Mouse (Mus musculus) heart, embryonic 16.5 days (tissue): ENCODE measurements at regions not wholly inside any gene's neighbourhood (a gene's known extent, or its start where the extent isn't known, plus 50 kb on each side); places are given as distances from the start of the nearest gene placed in this dataset.
A peak's percentile ranks its signal among the peaks of the same experiment; 100 is the strongest.

Experiments
- ATAC-seq: fragments of 200-750 bp; cut with Nextera tagmentation; replicated peaks from 2 replicates; pipeline ENCODE4 v1.8.0; 2017; ENCODE audit warnings: moderate number of reproducible peaks; ENCODE audit not compliant: insufficient read depth, low FRiP score; ENCODE audit errors: extremely low read depth
- H3K27ac ChIP-seq: fragments of 300-500 bp; sonication (generic); 2 replicates; pipeline ENCODE4 v1.5.1; 2014; ENCODE audit warnings: mild to moderate bottlenecking, low read length, control low read depth, moderate library complexity
- H3K27me3 ChIP-seq: fragments of 300-500 bp; sonication (generic); 2 replicates; pipeline ENCODE4 v1.6.1; 2014; ENCODE audit warnings: low read length, mixed read lengths; ENCODE audit not compliant: control insufficient read depth, insufficient read depth
- H3K36me3 ChIP-seq: fragments of 300-500 bp; sonication (generic); 2 replicates; pipeline ENCODE4 v1.6.1; 2014; ENCODE audit not compliant: control insufficient read depth, insufficient read depth
- H3K4me1 ChIP-seq: fragments of 300-500 bp; sonication (generic); 2 replicates; pipeline ENCODE4 v1.6.1; 2014; ENCODE audit warnings: low read length, mixed read lengths; ENCODE audit not compliant: control insufficient read depth, insufficient read depth
- H3K4me2 ChIP-seq: fragments of 300-500 bp; sonication (generic); 2 replicates; pipeline ENCODE4 v1.6.1; 2014; ENCODE audit warnings: low read depth, mild to moderate bottlenecking, control low read depth, low read length
- H3K4me3 ChIP-seq: fragments of 300-500 bp; sonication (generic); 2 replicates; pipeline ENCODE4 v1.5.1; 2014; ENCODE audit warnings: mild to moderate bottlenecking, control low read depth, low read length
- H3K9ac ChIP-seq: fragments of 300-500 bp; sonication (generic); 2 replicates; pipeline ENCODE4 v1.6.1; 2014; ENCODE audit warnings: low read length, control low read depth
- H3K9me3 ChIP-seq: fragments of 300-500 bp; sonication (generic); replicated peaks from 2 replicates; pipeline ENCODE4 v1.6.1; 2016; ENCODE audit warnings: low read length; ENCODE audit not compliant: control insufficient read depth
- WGBS: fragments of 180-500 bp; shearing (Covaris S2); extraction: QIAGEN DNeasy Blood & Tissue Kit; methylation state at CpG from one replicate; pipeline ENCODE4 v1.1.7; 2014; 5-methylcytosine and 5-hydroxymethylcytosine counted together

DNA sequence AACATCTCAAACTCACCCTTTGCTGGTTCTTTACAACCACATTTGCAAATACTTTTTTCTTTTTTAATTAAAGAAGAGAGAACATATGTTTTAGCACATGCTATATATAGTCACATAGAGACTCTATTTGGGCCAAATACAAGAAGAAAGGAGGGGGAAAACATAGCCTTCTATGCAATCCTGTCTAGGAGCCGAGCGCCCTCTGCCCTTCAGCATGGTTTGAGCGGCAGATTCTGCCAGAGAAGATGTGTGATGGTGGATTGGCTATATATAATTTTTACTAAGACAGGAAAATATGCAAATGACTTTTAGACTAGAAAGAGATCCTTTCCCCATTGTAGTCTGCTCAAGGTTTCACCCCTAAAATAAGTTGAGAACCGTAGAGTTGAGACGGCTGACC lies 60.0 kb upstream of the Myom1 start:
- ATAC-seq, result no peak
- 78% methylated on average over 5 of the region's 5 CpGs for WGBS
- Histone ChIP-seq H3K4me3 (no peak overlapping the region), H3K27ac (no peak overlapping the region), H3K9me3 (no peaks in the 10 kb centered on the region), H3K9ac (no peak overlapping the region), H3K4me2 (no peak overlapping the region), H3K4me1 (no peaks in the 10 kb centered on the region), H3K27me3 (no peaks in the 10 kb centered on the region), H3K36me3 (no peaks in the 10 kb centered on the region)

DNA sequence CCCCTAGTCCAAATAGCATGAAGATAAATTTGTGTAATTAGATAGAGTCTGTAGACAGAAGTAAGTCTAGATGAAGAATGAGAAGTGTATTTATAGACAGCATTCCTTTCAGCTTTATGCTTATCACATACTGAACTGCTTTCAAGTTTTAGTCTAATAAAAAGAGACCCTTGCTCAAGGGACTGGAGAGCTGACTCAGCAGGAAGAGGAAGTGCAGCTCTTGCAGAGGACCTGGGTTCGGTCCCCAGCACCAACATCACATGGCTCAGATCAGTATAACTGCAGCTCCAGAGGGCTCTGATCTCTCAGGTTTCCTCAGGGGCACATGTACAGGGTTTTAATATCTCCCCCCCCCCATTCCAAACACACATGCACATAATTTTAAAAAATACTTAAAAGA lies 68.2 kb upstream of the Myom1 start:
- H3K4me1 ChIP-seq, result no peaks in the 10 kb centered on the region
- H3K9me3 ChIP-seq, result no peaks in the 10 kb centered on the region
- no peak overlapping the region for H3K9ac ChIP-seq
- no peak overlapping the region for H3K27ac ChIP-seq
- H3K27me3 ChIP-seq, result no peaks in the 10 kb centered on the region
- H3K36me3 ChIP-seq, result no peaks in the 10 kb centered on the region
- H3K4me3 ChIP-seq, result no peak overlapping the region
- ATAC-seq, result no peak
- no peak overlapping the region for H3K4me2 ChIP-seq
- WGBS, result 92% methylated on average over 1 of the region's 1 CpGs

DNA sequence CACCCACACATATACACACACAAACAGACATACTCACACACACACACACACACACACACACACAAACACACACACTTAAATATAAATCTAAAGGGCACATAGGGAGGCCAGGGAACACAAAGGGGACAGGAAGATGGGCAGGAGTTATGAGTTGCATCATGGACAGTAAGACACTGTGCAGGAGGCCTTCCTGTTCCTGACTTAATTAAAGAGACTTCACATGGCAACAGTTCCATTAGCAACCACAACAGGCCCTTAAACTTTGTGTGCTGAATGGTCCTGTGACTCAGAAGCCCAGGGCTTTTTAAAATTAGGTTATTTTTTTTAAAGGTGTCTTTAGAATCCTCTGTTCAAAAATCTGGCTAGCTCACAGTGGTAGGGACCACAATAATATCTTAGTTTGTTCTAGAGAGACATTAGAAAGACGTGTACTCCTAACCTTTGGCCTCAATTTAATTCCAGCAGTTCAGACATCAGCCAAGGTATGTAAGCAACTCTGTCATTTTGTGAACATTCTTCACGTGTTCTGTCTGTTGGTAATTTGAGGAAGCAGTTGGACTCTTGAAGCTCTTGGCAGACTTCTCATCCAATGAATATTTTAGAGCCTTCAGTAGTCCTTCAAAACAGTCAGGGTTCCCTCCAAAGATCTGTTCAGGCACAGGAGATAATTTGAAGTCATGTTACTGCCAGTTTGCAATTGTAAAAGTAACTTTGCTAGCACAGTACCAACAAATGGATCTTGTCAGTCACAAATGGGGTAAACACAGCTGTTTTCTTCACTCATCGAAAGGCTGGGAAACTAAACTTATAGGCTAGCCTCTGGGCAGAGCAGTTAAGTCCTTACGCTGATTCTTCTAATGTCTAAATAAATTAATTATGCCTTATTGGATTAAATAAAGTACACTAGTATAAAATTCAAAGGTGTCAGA lies 69.0 kb upstream of the Myom1 start:
- ATAC-seq, result no peak

DNA sequence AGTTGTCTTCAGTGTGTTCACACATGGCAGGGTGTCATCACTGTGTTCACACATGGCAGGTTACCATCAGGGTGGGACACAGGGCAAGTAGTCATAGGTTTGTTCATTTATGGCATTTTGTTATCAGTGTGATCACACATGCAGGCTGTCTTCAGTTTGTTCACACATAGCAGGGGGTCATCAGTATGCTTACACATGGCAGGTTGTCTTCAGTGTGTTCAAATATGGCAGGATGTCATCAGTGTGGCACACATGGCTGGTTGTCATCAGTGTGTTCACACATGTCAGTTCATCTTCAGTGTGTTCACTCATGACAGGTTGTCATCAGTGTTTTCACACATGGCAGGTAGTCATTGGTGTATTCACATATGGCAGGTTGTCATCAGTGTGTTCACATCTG lies 69.9 kb upstream of the Myom1 start:
- H3K9ac ChIP-seq, result no peak overlapping the region
- no peaks in the 10 kb centered on the region for H3K9me3 ChIP-seq
- H3K27ac ChIP-seq, result no peak overlapping the region
- no peak for ATAC-seq
- no peak overlapping the region for H3K4me2 ChIP-seq
- no peaks in the 10 kb centered on the region for H3K4me1 ChIP-seq
- no peaks in the 10 kb centered on the region for H3K36me3 ChIP-seq
- no peak overlapping the region for H3K4me3 ChIP-seq
- H3K27me3 ChIP-seq, result no peaks in the 10 kb centered on the region

More for the DNA sequence above, 69.0 kb upstream of the Myom1 start:
- H3K9me3 ChIP-seq, result no peaks in the 10 kb centered on the region
- no peak overlapping the region for H3K9ac ChIP-seq
- no peaks in the 10 kb centered on the region for H3K27me3 ChIP-seq
- H3K4me1 ChIP-seq, result no peaks in the 10 kb centered on the region
- no peaks in the 10 kb centered on the region for H3K36me3 ChIP-seq
- no peak overlapping the region for H3K4me3 ChIP-seq
- no peak overlapping the region for H3K27ac ChIP-seq
- WGBS, result 69% methylated on average over 4 of the region's 4 CpGs
- no peak overlapping the region for H3K4me2 ChIP-seq

DNA sequence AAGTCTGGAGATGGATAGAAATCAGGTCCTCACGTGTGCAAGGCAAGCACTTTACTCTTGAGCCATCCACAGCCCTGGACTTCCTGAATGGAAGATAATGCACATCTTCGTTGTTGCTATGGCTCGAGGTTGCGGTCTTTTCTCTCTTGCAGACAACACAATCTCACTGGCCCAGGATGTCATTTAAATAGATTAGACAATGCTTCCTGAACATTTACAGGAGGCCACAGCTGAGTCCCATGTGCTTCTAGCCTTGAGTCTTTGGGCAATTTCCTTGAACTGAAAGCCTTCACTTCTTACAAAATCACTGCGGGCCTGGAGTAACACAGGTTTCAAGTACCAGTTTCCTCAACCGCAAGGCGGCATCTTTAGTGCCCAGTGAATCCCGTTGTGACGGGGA lies 71.8 kb upstream of the Myom1 start:
- no peaks in the 10 kb centered on the region for H3K9me3 ChIP-seq
- ATAC-seq, result no peak
- H3K9ac ChIP-seq, result no peak overlapping the region
- H3K4me1 ChIP-seq, result no peaks in the 10 kb centered on the region
- no peaks in the 10 kb centered on the region for H3K27me3 ChIP-seq
- no peak overlapping the region for H3K4me3 ChIP-seq
- no peak overlapping the region for H3K27ac ChIP-seq
- H3K4me2 ChIP-seq, result no peak overlapping the region
- WGBS, result 74% methylated on average over 9 of the region's 9 CpGs
- H3K36me3 ChIP-seq, result no peaks in the 10 kb centered on the region

DNA sequence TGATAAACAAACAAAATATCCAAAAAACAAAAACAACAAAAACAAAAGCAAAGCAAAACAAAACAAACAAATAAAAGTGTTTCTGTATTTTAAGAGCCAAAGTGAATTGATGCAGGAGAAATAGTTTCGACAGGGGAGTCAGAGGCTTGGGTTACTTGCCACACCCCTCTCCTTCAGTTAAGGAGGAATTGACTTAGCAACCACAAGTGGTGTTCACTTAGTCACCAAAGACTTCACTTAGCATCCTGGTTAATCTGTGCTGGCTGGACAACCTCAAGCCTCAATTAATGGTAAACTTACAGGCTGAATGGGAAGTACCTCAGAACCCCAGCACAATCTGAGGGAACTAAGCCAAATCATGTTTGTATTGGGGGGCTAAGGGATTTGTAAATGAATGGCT lies 72.9 kb upstream of the Myom1 start:
- H3K4me2 ChIP-seq, result no peak overlapping the region
- no peaks in the 10 kb centered on the region for H3K36me3 ChIP-seq
- 75% methylated on average over 1 of the region's 1 CpGs for WGBS

DNA sequence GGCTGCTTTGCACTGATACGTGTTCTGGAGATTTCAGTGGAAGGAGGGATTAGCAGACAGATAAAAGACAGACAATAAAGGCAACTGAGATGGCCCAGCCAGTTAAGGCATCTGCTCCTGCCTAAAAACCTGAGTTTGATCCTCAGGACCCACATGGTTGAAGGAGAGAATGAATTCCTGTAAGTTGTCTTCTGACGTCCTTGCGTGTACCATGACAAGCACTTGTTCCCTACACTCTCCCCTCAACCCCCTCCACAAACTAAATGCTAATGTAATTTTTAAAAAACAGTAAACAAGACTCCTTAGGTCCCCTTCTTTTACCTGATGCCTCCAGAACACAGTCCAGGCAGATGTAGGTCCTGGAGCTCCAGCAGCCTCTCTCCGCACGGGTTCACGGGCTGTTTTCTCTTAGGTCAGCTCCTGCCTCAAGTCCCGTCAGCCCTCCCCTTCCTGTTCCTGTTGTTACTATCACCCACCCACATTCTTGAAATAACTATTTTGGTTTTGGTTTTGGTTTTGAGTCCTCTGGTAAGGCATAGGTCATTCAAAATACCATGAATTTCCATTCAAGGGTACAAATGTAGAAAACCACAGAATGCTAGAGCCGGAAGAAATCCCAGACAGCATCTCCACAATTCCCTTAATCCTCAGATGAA lies 71.3 kb upstream of the Tgif1 start:
- Histone ChIP-seq H3K4me2 (peak overlapping the region; percentile 26; the same call in 1 of the 2 replicates), H3K4me3 (peak overlapping the region; percentile 17; the same call in 1 of the 2 replicates), H3K36me3 (no peaks in the 10 kb centered on the region), H3K9me3 (no peaks in the 10 kb centered on the region), H3K27ac (no peak overlapping the region), H3K4me1 (no peaks in the 10 kb centered on the region), H3K9ac (no peak overlapping the region), H3K27me3 (no peaks in the 10 kb centered on the region)
- WGBS, result 78% methylated on average over 8 of the region's 8 CpGs
- no peak for ATAC-seq

More for the DNA sequence above, 72.9 kb upstream of the Myom1 start:
- no peak overlapping the region for H3K4me3 ChIP-seq
- H3K4me1 ChIP-seq, result no peaks in the 10 kb centered on the region
- no peak overlapping the region for H3K27ac ChIP-seq
- ATAC-seq, result no peak
- no peak overlapping the region for H3K9ac ChIP-seq
- no peaks in the 10 kb centered on the region for H3K27me3 ChIP-seq
- H3K9me3 ChIP-seq, result no peaks in the 10 kb centered on the region

DNA sequence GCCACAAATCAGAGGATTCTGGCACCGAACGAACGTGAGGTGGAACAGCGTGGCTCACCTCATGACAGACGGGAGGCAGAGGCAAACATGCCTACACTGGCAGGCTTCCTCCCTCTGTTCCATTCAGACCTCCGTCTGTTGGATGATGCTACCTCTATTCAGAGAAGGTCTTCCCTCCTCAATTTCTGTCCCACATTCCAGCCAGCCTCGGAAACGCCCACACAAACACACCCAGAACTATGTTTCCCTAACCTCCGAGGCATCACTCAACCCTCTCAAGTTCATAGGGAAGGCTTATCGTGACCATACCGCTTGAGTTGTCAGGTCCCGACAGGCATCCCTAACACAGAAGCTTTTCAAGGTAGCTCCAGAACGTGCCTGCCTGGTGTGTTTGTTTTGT lies 68.3 kb upstream of the Tgif1 start:
- Histone ChIP-seq H3K27me3 (no peaks in the 10 kb centered on the region), H3K9me3 (no peaks in the 10 kb centered on the region), H3K9ac (no peak overlapping the region), H3K36me3 (no peaks in the 10 kb centered on the region), H3K4me3 (no peak overlapping the region), H3K4me2 (no peak overlapping the region), H3K27ac (no peak overlapping the region), H3K4me1 (no peaks in the 10 kb centered on the region)
- no peak for ATAC-seq
- WGBS, result 53% methylated on average over 13 of the region's 13 CpGs

DNA sequence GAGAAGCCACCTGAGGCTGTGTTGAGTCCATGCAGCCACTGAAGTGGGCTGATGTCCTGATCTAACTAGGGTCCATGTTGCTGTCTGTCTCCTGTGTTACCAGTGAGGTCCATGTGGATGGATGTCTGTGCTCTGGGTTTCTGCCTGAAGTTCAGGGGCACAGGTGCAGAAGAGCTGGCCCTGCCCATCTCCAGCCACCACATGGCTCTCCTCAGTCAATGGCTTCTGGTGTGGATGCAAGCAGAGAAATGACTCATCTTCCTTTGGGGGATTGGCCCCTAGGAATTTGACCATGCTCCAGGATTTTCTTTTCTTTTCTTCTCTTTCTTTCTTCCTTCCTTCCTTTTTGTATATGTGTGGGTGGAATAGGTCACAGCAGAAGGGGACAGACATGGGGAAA lies 66.8 kb upstream of the Tgif1 start:
- H3K4me1 ChIP-seq, result no peaks in the 10 kb centered on the region
- H3K27me3 ChIP-seq, result no peaks in the 10 kb centered on the region
- no peak for ATAC-seq

More for the DNA sequence above, 66.8 kb upstream of the Tgif1 start:
- H3K9ac ChIP-seq, result no peak overlapping the region
- H3K36me3 ChIP-seq, result no peaks in the 10 kb centered on the region
- no peak overlapping the region for H3K4me3 ChIP-seq
- no peaks in the 10 kb centered on the region for H3K9me3 ChIP-seq
- H3K4me2 ChIP-seq, result no peak overlapping the region
- no peak overlapping the region for H3K27ac ChIP-seq
